Mouse (Mus musculus): ENCODE results near the gene Anxa3. TPM values are rescaled to one million over a fixed set of nuclear protein-coding genes. Genes with fewer than 3 reads are reported as not detected.
A peak's percentile ranks its signal among the peaks of the same experiment; 100 is the strongest.

Anxa3 gene
- polyA plus RNA-seq, 1 experiment from 2014 or later: 47.4 TPM

DNA sequence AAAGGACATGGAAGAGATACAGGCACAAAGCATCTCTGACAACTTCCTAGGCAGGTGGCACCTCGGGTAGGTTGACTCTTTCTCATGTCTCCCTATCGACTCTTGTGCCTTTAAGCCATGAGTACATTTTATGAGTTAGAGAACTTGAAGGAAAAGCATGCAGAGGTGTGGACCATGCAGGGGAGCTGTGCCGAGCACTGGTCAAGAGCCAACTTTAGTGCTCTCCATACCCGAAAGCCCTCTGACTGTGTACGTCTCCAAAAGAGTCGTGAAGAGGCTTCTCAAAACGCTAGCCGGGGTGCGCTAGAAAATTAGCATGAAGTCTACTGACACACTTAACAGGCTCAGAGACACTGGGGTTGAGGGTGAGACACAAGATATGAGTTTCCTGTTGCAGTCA, 6.0 kb downstream of the Anxa3 start:
- Histone ChIP-seq H3K27me3 (ENCODE audit: low read depth, poor library complexity, severe bottlenecking) (peaks cover 10% of the 10 kb centered on the region), H3K27ac (replicated peaks) (no peak overlapping the region), H3K36me3 (no peaks in the 10 kb centered on the region), H3K9me3 (replicated peaks) (no peaks in the 10 kb centered on the region), H3K4me1 (peaks cover 14% of the 10 kb centered on the region), H3K4me3 (no peak overlapping the region)
- no peak for DNase-seq (ENCODE audit: low spot score)
- WGBS: 89% methylated on average over 9 of the region's 9 CpGs

DNA sequence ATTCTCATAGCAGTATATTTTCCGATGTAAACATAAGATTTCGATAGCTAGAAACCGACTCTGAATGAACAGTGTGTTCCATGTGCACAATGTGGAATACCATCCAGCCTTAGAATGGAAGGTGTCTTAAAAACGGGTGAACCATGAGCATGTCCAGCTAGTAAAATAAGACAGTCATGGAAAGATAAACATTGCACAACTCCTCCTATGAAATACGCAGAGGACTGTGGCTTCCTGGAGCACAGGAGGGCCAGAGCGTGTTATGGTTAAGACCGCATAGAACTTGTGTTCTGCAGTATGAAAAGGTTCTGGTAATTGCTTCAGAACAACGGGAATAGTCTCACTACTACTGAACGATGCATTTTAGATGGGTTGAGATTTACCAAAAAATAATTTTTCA, 6.8 kb downstream of the Anxa3 start:
- 94% methylated on average over 9 of the region's 9 CpGs for WGBS
- no peaks in the 10 kb centered on the region for H3K36me3 ChIP-seq
- H3K4me3 ChIP-seq: no peak overlapping the region

DNA sequence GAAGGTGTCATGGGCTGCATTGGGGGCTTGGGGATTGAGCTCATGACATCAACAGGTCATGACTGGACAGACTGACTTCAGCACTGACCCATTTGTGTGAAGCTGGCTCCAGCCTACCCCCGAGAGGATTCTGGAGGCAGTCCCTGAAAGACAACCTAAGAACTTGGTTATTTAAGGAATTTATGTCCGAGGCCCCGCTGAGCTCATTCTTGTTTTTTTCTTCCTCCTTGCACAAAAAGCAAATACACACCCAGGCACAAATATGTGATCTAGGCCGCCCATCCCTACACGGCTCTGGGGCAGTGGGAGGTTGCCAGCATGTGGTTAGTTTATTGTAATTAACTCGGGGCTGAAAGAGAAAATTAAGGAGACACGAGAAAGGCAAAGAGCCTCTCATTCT, 9.0 kb downstream of the Anxa3 start:
- H3K9me3 ChIP-seq (replicated peaks): no peaks in the 10 kb centered on the region
- no peaks in the 10 kb centered on the region for H3K36me3 ChIP-seq
- no peak overlapping the region for H3K4me3 ChIP-seq
- DNase-seq (ENCODE audit: low spot score): peak; percentile 32
- H3K27me3 ChIP-seq (ENCODE audit: low read depth, poor library complexity, severe bottlenecking): no peaks in the 10 kb centered on the region
- H3K4me1 ChIP-seq: peaks cover 14% of the 10 kb centered on the region
- H3K27ac ChIP-seq (replicated peaks): peak overlapping the region; percentile 17; the same call in 1 of the 2 replicates
- WGBS: 48% methylated on average over 7 of the region's 7 CpGs

More for the DNA sequence above, 6.8 kb downstream of the Anxa3 start:
- no peak for DNase-seq (ENCODE audit: low spot score)
- Histone ChIP-seq H3K9me3 (replicated peaks) (no peaks in the 10 kb centered on the region), H3K4me1 (peaks cover 14% of the 10 kb centered on the region), H3K27me3 (ENCODE audit: low read depth, poor library complexity, severe bottlenecking) (peaks cover 2% of the 10 kb centered on the region; the same call in 1 of the 2 replicates), H3K27ac (replicated peaks) (no peak overlapping the region)

DNA sequence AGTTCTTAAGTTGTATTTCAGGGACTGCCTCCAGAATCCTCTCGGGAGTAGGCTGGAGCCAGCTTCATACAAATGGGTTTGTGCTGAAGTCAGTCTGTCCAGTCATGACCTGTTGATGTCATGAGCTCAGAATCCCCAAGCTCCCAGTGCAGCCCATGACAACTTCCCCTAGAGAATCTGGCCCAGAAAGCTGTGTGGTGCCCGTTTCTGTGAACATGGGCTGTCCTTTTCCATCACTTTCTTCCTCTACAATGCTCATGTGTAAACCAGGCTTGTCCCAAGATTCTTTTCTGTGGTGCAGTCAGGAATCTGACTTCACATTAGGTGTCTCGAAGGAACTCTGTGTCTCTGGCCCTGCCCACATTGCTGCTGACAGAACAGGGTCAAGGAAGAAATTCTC, 10.0 kb downstream of the Anxa3 start:
- Histone ChIP-seq H3K27ac (replicated peaks) (no peak overlapping the region), H3K4me3 (no peak overlapping the region), H3K36me3 (no peaks in the 10 kb centered on the region), H3K9me3 (replicated peaks) (no peaks in the 10 kb centered on the region), H3K4me1 (peaks cover 14% of the 10 kb centered on the region), H3K27me3 (ENCODE audit: low read depth, poor library complexity, severe bottlenecking) (no peaks in the 10 kb centered on the region)
- no peak for DNase-seq (ENCODE audit: low spot score)
- 56% methylated on average over 3 of the region's 3 CpGs for WGBS

DNA sequence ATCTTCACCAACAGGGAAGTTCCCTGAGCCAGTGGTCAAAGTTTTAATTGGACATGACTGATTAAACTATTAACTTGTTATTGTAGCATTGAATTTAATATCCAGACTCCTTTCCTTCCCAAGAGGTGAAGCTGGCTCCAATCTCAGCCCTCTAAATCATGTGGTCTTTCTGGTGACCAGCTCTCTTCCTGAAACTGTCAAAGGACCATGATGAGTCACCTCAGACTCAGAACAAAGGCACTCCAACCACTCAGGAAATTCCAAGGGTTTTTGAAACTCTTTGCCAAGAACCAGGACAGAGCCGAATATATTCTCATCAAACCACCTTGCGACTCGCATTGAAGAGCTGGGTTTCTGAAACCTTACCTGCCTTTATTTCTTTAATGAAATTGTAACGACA, 11.2 kb downstream of the Anxa3 start:
- Histone ChIP-seq H3K27ac (replicated peaks) (no peak overlapping the region), H3K27me3 (ENCODE audit: low read depth, poor library complexity, severe bottlenecking) (no peaks in the 10 kb centered on the region), H3K36me3 (no peaks in the 10 kb centered on the region), H3K4me1 (peaks cover 14% of the 10 kb centered on the region), H3K4me3 (no peak overlapping the region), H3K9me3 (replicated peaks) (no peaks in the 10 kb centered on the region)
- WGBS: 87% methylated on average over 4 of the region's 4 CpGs
- no peak for DNase-seq (ENCODE audit: low spot score)

DNA sequence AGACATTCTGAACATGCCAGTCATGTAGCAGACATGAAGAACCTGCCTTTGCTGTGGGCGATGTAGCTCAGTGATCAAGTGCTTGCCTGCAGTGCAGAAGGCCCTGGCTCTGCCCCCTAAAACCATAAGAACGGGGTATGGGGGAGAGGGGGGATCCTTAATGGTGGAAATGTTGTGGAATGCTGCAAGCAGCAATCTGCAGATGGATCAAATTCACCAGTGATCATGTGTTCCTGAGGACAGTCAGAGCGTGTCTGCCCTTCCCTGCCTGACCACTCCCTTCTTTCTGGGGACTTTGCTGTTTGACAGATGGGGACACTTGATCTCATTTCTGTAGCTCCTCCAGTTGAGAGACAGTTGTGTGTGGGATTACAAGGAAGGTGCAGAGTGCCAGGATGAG, 11.7 kb downstream of the Anxa3 start:
- WGBS: 84% methylated on average over 3 of the region's 3 CpGs
- no peaks in the 10 kb centered on the region for H3K9me3 ChIP-seq (replicated peaks)
- peaks cover 14% of the 10 kb centered on the region for H3K4me1 ChIP-seq
- H3K36me3 ChIP-seq: no peaks in the 10 kb centered on the region
- DNase-seq (ENCODE audit: low spot score): no peak
- no peaks in the 10 kb centered on the region for H3K27me3 ChIP-seq (ENCODE audit: low read depth, poor library complexity, severe bottlenecking)
- no peak overlapping the region for H3K4me3 ChIP-seq
- H3K27ac ChIP-seq (replicated peaks): no peak overlapping the region

DNA sequence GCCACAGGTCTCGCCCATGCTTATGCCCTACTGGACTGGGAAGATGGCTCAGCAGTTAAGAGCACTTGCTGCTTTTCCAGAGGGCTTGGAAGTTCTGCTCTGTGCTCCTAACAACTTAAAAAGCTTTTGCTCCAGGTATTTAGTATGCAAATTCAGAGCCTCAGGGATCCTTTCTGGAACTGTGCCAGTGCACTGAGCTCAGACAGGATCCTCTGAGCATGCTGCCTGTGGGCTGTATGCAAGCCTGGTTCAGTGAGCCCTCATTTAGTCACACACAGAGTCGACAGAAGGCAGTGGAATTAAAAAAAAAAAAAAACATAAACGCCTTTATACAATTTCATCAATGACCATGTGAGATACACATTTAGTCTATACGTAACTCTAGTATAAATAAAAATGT, 17.5 kb downstream of the Anxa3 start:
- no peak overlapping the region for H3K27ac ChIP-seq (replicated peaks)
- no peaks in the 10 kb centered on the region for H3K36me3 ChIP-seq
- H3K4me1 ChIP-seq: no peaks in the 10 kb centered on the region
- no peaks in the 10 kb centered on the region for H3K27me3 ChIP-seq (ENCODE audit: low read depth, poor library complexity, severe bottlenecking)
- WGBS: 80% methylated on average over 4 of the region's 4 CpGs
- no peak for DNase-seq (ENCODE audit: low spot score)
- H3K9me3 ChIP-seq (replicated peaks): no peaks in the 10 kb centered on the region
- H3K4me3 ChIP-seq: no peak overlapping the region

DNA sequence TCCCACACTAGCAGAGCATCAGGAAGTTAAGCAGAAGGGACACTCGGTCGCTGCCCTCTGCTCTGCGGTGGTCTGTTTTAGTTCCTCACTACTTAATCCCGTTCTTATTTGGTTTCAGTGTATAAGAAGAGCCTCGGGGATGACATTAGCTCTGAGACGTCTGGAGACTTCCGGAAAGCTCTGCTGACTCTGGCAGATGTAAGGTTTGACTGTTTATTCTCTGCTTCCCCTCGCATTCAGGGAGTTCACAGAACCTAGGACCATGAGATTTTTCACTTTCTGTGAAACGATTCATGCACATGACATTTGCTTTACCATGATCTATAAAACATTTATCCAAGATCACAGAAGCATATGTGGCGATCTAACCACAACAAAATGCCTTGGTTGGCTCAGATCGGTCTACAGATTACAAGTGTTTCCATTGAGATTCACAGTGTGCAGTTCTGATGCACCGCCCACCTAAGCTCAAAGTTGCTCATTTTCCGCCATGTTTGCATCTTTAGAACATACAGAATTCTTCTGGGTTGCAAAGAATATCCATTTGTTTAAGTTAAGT, 31.7 kb downstream of the Anxa3 start:
- no peak overlapping the region for H3K4me3 ChIP-seq

DNA sequence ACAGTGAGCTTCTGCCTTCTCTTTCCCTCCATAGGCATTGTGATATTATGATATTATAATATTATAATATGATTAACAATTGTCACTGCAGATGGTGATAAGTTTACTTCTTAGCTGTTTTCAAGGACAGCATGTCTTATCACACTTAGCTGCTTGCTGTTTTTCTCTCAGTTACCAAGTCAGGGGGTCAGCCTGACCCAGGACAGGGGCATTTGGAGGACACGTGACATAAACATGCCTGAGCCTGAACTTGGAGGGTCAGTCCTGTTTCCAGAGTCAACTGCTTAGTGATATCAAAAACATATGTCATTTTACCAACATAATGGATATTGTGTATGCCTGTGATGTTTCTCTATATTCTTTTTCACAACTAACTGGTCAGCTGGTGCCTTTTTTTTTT, 34.0 kb downstream of the Anxa3 start:
- no peak for DNase-seq (ENCODE audit: low spot score)
- WGBS: 83% methylated on average over 1 of the region's 1 CpGs
- no peak overlapping the region for H3K4me3 ChIP-seq
- H3K27me3 ChIP-seq (ENCODE audit: low read depth, poor library complexity, severe bottlenecking): no peaks in the 10 kb centered on the region
- H3K36me3 ChIP-seq: no peaks in the 10 kb centered on the region
- H3K27ac ChIP-seq (replicated peaks): no peak overlapping the region
- no peaks in the 10 kb centered on the region for H3K9me3 ChIP-seq (replicated peaks)
- no peaks in the 10 kb centered on the region for H3K4me1 ChIP-seq

More for the DNA sequence above, 31.7 kb downstream of the Anxa3 start:
- Histone ChIP-seq H3K4me1 (no peaks in the 10 kb centered on the region), H3K27ac (replicated peaks) (no peak overlapping the region), H3K27me3 (ENCODE audit: low read depth, poor library complexity, severe bottlenecking) (no peaks in the 10 kb centered on the region), H3K36me3 (no peaks in the 10 kb centered on the region), H3K9me3 (replicated peaks) (no peaks in the 10 kb centered on the region)
- 87% methylated on average over 13 of the region's 13 CpGs for WGBS
- no peak for DNase-seq (ENCODE audit: low spot score)

DNA sequence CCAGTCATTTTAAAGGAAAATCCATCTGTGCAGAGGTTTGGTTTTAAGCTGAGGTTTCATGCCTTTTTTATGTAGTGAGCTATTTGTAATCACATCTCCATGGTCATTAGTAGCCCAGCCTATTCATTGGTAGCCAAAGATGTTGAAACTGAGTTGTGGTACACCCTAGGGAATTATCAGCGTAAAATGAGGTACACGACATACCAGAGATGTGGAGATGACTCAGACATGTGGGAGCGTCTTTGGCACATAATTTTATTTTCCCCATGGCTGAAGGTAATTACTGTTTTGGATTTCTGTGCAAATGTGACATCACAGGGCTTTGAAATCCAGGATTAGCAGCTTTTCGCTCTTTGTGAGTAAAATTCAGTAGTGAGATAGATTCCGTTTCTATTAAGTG, 41.2 kb downstream of the Anxa3 start:
- Histone ChIP-seq H3K27me3 (ENCODE audit: low read depth, poor library complexity, severe bottlenecking) (no peaks in the 10 kb centered on the region), H3K4me3 (no peak overlapping the region), H3K36me3 (no peaks in the 10 kb centered on the region), H3K27ac (replicated peaks) (no peak overlapping the region), H3K9me3 (replicated peaks) (no peaks in the 10 kb centered on the region), H3K4me1 (no peaks in the 10 kb centered on the region)
- no peak for DNase-seq (ENCODE audit: low spot score)
- 94% methylated on average over 5 of the region's 5 CpGs for WGBS

DNA sequence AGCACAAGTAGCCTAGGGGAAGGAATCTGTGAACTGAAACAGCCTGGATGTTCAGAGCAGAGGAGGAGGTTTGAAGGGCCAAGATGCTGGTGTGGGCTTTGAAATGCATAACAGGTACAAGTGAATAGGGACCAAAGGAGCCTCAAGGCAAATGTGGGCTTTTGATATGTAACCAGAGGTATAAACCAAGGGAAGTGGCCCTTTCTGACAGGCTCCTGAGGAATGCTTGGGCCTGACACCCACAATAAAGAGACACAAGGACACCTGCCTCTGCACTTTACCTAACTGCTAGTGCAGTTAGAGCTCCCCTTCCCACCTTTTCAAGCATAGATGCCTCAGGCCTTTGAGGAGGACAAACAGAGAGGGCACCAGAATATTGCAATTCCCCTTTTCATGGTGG, 54.8 kb downstream of the Anxa3 start:
- H3K27me3 ChIP-seq (ENCODE audit: low read depth, poor library complexity, severe bottlenecking): no peaks in the 10 kb centered on the region
- no peaks in the 10 kb centered on the region for H3K4me1 ChIP-seq
- DNase-seq (ENCODE audit: low spot score): no peak
- no peak overlapping the region for H3K27ac ChIP-seq (replicated peaks)
- H3K36me3 ChIP-seq: no peaks in the 10 kb centered on the region
- H3K4me3 ChIP-seq: no peak overlapping the region
- no peaks in the 10 kb centered on the region for H3K9me3 ChIP-seq (replicated peaks)

DNA sequence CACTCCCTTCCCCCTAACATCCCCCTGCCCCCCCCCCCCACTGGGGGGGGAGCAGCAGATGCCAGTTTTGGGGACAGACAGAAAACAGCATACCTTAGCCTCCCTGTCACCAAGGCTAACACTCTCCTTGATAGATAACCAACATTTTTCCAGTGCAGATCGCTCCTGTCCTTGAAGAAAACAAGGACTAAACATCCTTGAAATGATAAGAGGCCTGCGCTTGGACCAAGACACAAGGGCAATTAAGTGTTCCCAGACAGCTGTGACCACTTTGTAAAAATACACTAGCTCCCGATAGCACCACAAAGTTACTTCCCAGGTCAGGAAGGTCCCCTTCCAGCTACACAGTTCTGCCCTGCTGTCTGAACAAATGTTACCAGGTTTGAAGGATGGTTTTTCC, 55.2 kb downstream of the Anxa3 start:
- no peaks in the 10 kb centered on the region for H3K9me3 ChIP-seq (replicated peaks)
- no peaks in the 10 kb centered on the region for H3K27me3 ChIP-seq (ENCODE audit: low read depth, poor library complexity, severe bottlenecking)
- no peaks in the 10 kb centered on the region for H3K4me1 ChIP-seq
- no peaks in the 10 kb centered on the region for H3K36me3 ChIP-seq
- WGBS: 83% methylated on average over 3 of the region's 3 CpGs
- H3K4me3 ChIP-seq: no peak overlapping the region
- H3K27ac ChIP-seq (replicated peaks): no peak overlapping the region
- no peak for DNase-seq (ENCODE audit: low spot score)

DNA sequence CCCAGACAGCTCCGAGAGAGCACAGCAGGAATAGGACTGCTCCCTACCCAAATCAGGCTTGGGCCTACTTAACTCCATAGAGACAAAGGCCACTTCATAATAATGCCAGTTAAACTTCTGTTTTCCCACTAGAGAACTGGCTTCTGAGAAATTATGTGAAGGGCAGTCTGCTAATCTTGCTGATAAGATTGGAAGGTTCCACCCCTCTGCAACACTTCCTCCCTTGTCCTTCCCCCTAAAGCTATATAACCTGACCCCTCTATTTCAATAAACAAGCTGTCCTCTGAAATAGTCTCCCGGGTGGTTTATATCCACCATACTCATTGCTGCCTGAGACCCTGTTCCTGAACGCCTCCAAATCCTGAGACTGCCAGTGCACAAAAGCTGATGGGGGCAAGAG, 56.1 kb downstream of the Anxa3 start:
- no peak overlapping the region for H3K27ac ChIP-seq (replicated peaks)
- DNase-seq (ENCODE audit: low spot score): no peak
- no peaks in the 10 kb centered on the region for H3K36me3 ChIP-seq
- WGBS: 81% methylated on average over 3 of the region's 3 CpGs
- H3K4me3 ChIP-seq: no peak overlapping the region
- no peaks in the 10 kb centered on the region for H3K9me3 ChIP-seq (replicated peaks)
- no peaks in the 10 kb centered on the region for H3K27me3 ChIP-seq (ENCODE audit: low read depth, poor library complexity, severe bottlenecking)
- no peaks in the 10 kb centered on the region for H3K4me1 ChIP-seq

DNA sequence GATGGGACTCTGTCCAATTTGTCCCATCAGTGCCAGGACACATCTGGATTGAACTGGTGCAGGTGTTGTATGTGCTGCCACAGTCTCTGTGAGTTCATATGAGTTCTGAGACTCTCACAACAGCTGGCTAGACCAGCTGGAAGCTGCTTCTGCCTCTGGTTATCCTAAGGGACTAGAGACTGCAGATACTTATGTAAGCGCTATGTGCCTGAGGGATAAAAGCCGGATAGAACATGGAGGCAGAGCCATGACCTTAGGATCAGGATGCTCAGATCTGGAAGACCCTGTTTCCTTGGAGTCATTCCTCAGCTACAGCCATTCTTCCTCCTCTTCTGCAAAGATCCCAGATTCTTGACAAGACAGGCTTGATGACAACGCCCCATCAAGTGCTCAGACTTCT, 60.3 kb downstream of the Anxa3 start:
- Histone ChIP-seq H3K27me3 (ENCODE audit: low read depth, poor library complexity, severe bottlenecking) (no peaks in the 10 kb centered on the region), H3K9me3 (replicated peaks) (no peaks in the 10 kb centered on the region), H3K36me3 (no peaks in the 10 kb centered on the region), H3K4me3 (no peak overlapping the region), H3K4me1 (no peaks in the 10 kb centered on the region), H3K27ac (replicated peaks) (no peak overlapping the region)
- 83% methylated on average over 3 of the region's 3 CpGs for WGBS
- no peak for DNase-seq (ENCODE audit: low spot score)
